Mouse (Mus musculus) adrenal gland, adult 2 months (tissue): ENCODE data around the gene Zfp85. TPM values are rescaled to one million over a fixed set of nuclear protein-coding genes. Genes with fewer than 3 reads are reported as not detected.

Experiments
- polyA plus RNA-seq: library from polyadenylated mRNA; depleted of rRNA; stranded (reverse); fragments of >200 nt; gene quantifications from 2 replicates; pipeline ENCODE4 v1.2.3, GENCODE M21; 2012; rRNA removed
- total RNA-seq, 2 experiments: library from RNA; stranded (reverse); gene quantifications; 2 replicates each; pipeline ENCODE4 v1.2.3; 2021

Zfp85 gene
- total and polyA plus RNA-seq, 3 experiments: 4.7 to 4.8 TPM; not detected in 1

Other genes with a start within 250 kb of the Zfp85 start
- not detected for gene Gm26965, start 229.1 kb downstream of the Zfp85 start, total RNA-seq
- gene Gm26965, start 229.1 kb downstream of the Zfp85 start, polyA plus RNA-seq: not detected in 2 replicates
- 10 to 100 TPM; 23.1 to 24.2 TPM for gene Zfp87, start 229.1 kb downstream of the Zfp85 start, total RNA-seq
- 3.0 and 4.2 TPM in 2 replicates for gene Zfp87, start 229.1 kb downstream of the Zfp85 start, polyA plus RNA-seq
- 1 to 10 TPM; 9.0 to 9.3 TPM for gene Zfp748, start 201.4 kb downstream of the Zfp85 start, total RNA-seq
- 0.66 and 0.75 TPM in 2 replicates for gene Zfp748, start 201.4 kb downstream of the Zfp85 start, polyA plus RNA-seq
- 1 to 10 TPM; 6.4 to 7.8 TPM for gene Zfp729b, start 145.5 kb downstream of the Zfp85 start, total RNA-seq
- gene Zfp729b, start 145.5 kb downstream of the Zfp85 start, polyA plus RNA-seq: 0.03 and 0.09 TPM in 2 replicates
- 1 to 10 TPM; 1.2 to 1.3 TPM for gene Gm49345, start 117.5 kb downstream of the Zfp85 start, total RNA-seq
- gene Gm49345, start 117.5 kb downstream of the Zfp85 start, polyA plus RNA-seq: not detected in 2 replicates
- 1 to 10 TPM; 6.0 to 6.5 TPM for gene Zfp729a, start 117.4 kb downstream of the Zfp85 start, total RNA-seq
- 0.12 and 0.29 TPM in 2 replicates for gene Zfp729a, start 117.4 kb downstream of the Zfp85 start, polyA plus RNA-seq
- gene Zfp738, start 68.2 kb downstream of the Zfp85 start, total RNA-seq: 10 to 100 TPM in 1 of 2 experiments, 1 to 10 TPM in 1; 6.8 to 14.3 TPM
- 0.95 and 1.8 TPM in 2 replicates for gene Zfp738, start 68.2 kb downstream of the Zfp85 start, polyA plus RNA-seq
- gene Zfp65, start 26.1 kb downstream of the Zfp85 start, total RNA-seq: 10 to 100 TPM; 10.2 to 10.6 TPM
- 0.06 and 0.16 TPM in 2 replicates for gene Zfp65, start 26.1 kb downstream of the Zfp85 start, polyA plus RNA-seq
- gene Zfp493, start 24.5 kb upstream of the Zfp85 start, total RNA-seq: 1 to 10 TPM; 1.9 to 2.8 TPM
- gene Zfp493, start 24.5 kb upstream of the Zfp85 start, polyA plus RNA-seq: 0.35 and 0.36 TPM in 2 replicates
- gene Zfp273, start 58.5 kb upstream of the Zfp85 start, total RNA-seq: 1 to 10 TPM; 4.1 to 5.8 TPM
- gene Zfp273, start 58.5 kb upstream of the Zfp85 start, polyA plus RNA-seq: not detected in 2 replicates
- gene Gm10037, start 75.9 kb upstream of the Zfp85 start, total RNA-seq: 1 to 10 TPM; 1.8 to 3.2 TPM
- gene Gm10037, start 75.9 kb upstream of the Zfp85 start, polyA plus RNA-seq: not detected in 2 replicates
- not detected for gene BC048507, start 108.1 kb upstream of the Zfp85 start, total RNA-seq
- gene BC048507, start 108.1 kb upstream of the Zfp85 start, polyA plus RNA-seq: not detected in 2 replicates